Mouse (Mus musculus) liver, embryonic 14.5 days (tissue): Measurements from ENCODE around the gene Ednra. TPM values are rescaled to one million over a fixed set of nuclear protein-coding genes. Genes with fewer than 3 reads are reported as not detected.
A peak's percentile ranks its signal among the peaks of the same experiment; 100 is the strongest.

Experiments
- ATAC-seq: fragments of 200-750 bp; cut with Nextera tagmentation; 2 replicates; pipeline ENCODE4 v1.8.0; 2017; ENCODE audit warnings: moderate number of reproducible peaks, mild to moderate bottlenecking, moderate library complexity; ENCODE audit not compliant: insufficient read depth
- DNase-seq, 3 experiments: peaks; one replicate each; pipeline ENCODE4 v3.0.0-alpha.2; 2012 to 2013; ENCODE audit warnings: low read depth in 3 of 3, low spot score in 3 of 3
- H3K27ac ChIP-seq: fragments of 300-500 bp; sonication (generic); 2 replicates; pipeline ENCODE4 v1.5.1; 2014; ENCODE audit warnings: moderate library complexity, mild to moderate bottlenecking, control low read depth, inconsistent platforms
- H3K27me3 ChIP-seq: fragments of 300-500 bp; sonication (generic); 2 replicates; pipeline ENCODE4 v1.6.1; 2014; ENCODE audit warnings: mild to moderate bottlenecking, low read length, moderate library complexity; ENCODE audit not compliant: control insufficient read depth, insufficient read depth
- H3K36me3 ChIP-seq: fragments of 300-500 bp; sonication (generic); replicated peaks from 2 replicates; pipeline ENCODE4 v1.6.1; 2014; ENCODE audit warnings: low read depth; ENCODE audit not compliant: control insufficient read depth, insufficient read depth
- H3K4me1 ChIP-seq, 2 experiments: fragments of 200-500 bp in 1 of 2; fragments of 300-500 bp in 1 of 2; sonication (generic) in 1 of 2; replicated peaks; 2 replicates each; pipeline ENCODE4 v1.6.1; 2012 to 2014; ENCODE audit warnings: antibody characterized with exemption in 1 of 2, inconsistent platforms in 1 of 2, low read length in 1 of 2; ENCODE audit not compliant: control insufficient read depth in 2 of 2, insufficient read depth in 2 of 2
- H3K4me2 ChIP-seq: fragments of 300-500 bp; sonication (generic); 2 replicates; pipeline ENCODE4 v1.6.1; 2014; ENCODE audit warnings: low read depth, mild to moderate bottlenecking, control low read depth, moderate library complexity
- H3K4me3 ChIP-seq, 2 experiments: fragments of 200-500 bp in 1 of 2; fragments of 300-500 bp in 1 of 2; sonication (generic) in 1 of 2; 2 replicates each; pipeline ENCODE4 v1.5.1; 2012 to 2014; ENCODE audit warnings: low read depth in 2 of 2, low read length in 2 of 2, mild to moderate bottlenecking in 2 of 2, control low read depth in 1 of 2, inconsistent platforms in 1 of 2, moderate library complexity in 1 of 2; ENCODE audit not compliant: insufficient read depth in 1 of 2
- H3K9ac ChIP-seq: fragments of 300-500 bp; sonication (generic); replicated peaks from 2 replicates; pipeline ENCODE4 v1.6.1; 2014; ENCODE audit warnings: mild to moderate bottlenecking, control low read depth, moderate library complexity
- H3K9me3 ChIP-seq: fragments of 300-500 bp; sonication (generic); 2 replicates; pipeline ENCODE4 v1.6.1; 2016; ENCODE audit warnings: low read length, mixed read lengths; ENCODE audit not compliant: control insufficient read depth
- CTCF ChIP-seq: IDR thresholded peaks from 2 replicates; pipeline ENCODE4 v1.5.1; 2016; ENCODE audit warnings: antibody characterized with exemption, low read depth, control low read depth
- EP300 ChIP-seq: IDR thresholded peaks from 2 replicates; pipeline ENCODE4 v1.6.1; 2016; ENCODE audit warnings: antibody characterized with exemption, low read depth
- WGBS: fragments of 180-500 bp; shearing (Covaris S2); extraction: QIAGEN DNeasy Blood & Tissue Kit; methylation state at CpG from one replicate; pipeline ENCODE4 v1.1.7; 2014; ENCODE audit not compliant: insufficient replicate concordance; 5-methylcytosine and 5-hydroxymethylcytosine counted together
- polyA plus RNA-seq, 2 experiments: library from polyadenylated mRNA; depleted of rRNA in 1 of 2; stranded (reverse) in 1 of 2; unstranded in 1 of 2; fragments of >200 nt; fragmentation: Nextera tagmentation in 1 of 2; extraction: Ambion mirVana in 1 of 2; gene quantifications; 2 replicates each; pipeline versions ENCODE4 v1.2.1 to v1.2.3; 2012 to 2014

Gene Ednra
- polyA plus RNA-seq (2012; rRNA removed): 2.4 and 2.8 TPM in 2 replicates
- 1.6 and 2.1 TPM in 2 replicates for polyA plus RNA-seq (2014; fragmentation: Nextera tagmentation; extraction: Ambion mirVana)

GRCm38 (mm10) chr8:77724046-77724930, at the start of gene Ednra:
Ednra (minus strand) TSS chr8:77724464.
- 2% methylated on average over 27 of the region's 27 CpGs for WGBS
- Histone ChIP-seq H3K4me1 (peaks cover 0 to 6% of the 10 kb centered on the region in 2 experiments; a peak in 2 of 4 replicates), H3K36me3 (no peaks in the 10 kb centered on the region), H3K27me3 (no peaks in the 10 kb centered on the region), H3K4me3 (peak within 1 kb of the TSS; percentile 37 to 45), H3K9ac (no peak within 1 kb of the TSS), H3K9me3 (no peaks in the 10 kb centered on the region), H3K4me2 (peak within 1 kb of the TSS; percentile 51), H3K27ac (no peak within 1 kb of the TSS)
- TF ChIP-seq EP300 (no peak), CTCF (peak; percentile 33)
- DNase-seq (no peak), ATAC-seq (peak; percentile 48)

- DNase-seq (no peak), ATAC-seq (no peak)
- WGBS: 64% methylated on average over 4 of the region's 4 CpGs
- Histone ChIP-seq H3K9ac (no peak overlapping the region), H3K4me3 (no peak overlapping the region), H3K9me3 (no peaks in the 10 kb centered on the region), H3K4me1 (no peaks in the 10 kb centered on the region), H3K27ac (no peak overlapping the region), H3K36me3 (no peaks in the 10 kb centered on the region), H3K4me2 (no peak overlapping the region), H3K27me3 (no peaks in the 10 kb centered on the region)
- TF ChIP-seq CTCF (no peak), EP300 (no peak)
Observed at GRCm38 (mm10) chr8:77773831-77774230, 49.6 kb upstream of the Ednra start.

- no peak overlapping the region for H3K9ac ChIP-seq
- no peaks in the 10 kb centered on the region for H3K4me1 ChIP-seq
- H3K4me2 ChIP-seq: no peak overlapping the region
- no peak for DNase-seq
- TF ChIP-seq EP300: no peak
- peak; percentile 54 for TF ChIP-seq CTCF
- H3K9me3 ChIP-seq: no peaks in the 10 kb centered on the region
- no peak for ATAC-seq
- H3K27me3 ChIP-seq: no peaks in the 10 kb centered on the region
- WGBS: 43% methylated on average over 5 of the region's 5 CpGs
- no peaks in the 10 kb centered on the region for H3K36me3 ChIP-seq
- no peak overlapping the region for H3K27ac ChIP-seq
- H3K4me3 ChIP-seq: no peak overlapping the region
Observed at GRCm38 (mm10) chr8:77773256-77773655, 49.0 kb upstream of the Ednra start.

- H3K27me3 ChIP-seq: no peaks in the 10 kb centered on the region
- ATAC-seq (no peak), DNase-seq (no peak)
- no peaks in the 10 kb centered on the region for H3K36me3 ChIP-seq
- H3K9me3 ChIP-seq: no peaks in the 10 kb centered on the region
- no peak overlapping the region for H3K4me2 ChIP-seq
- TF ChIP-seq CTCF (no peak), EP300 (no peak)
- H3K4me1 ChIP-seq: no peaks in the 10 kb centered on the region
- 65% methylated on average over 5 of the region's 5 CpGs for WGBS
- no peak overlapping the region for H3K27ac ChIP-seq
- H3K4me3 ChIP-seq: no peak overlapping the region
- no peak overlapping the region for H3K9ac ChIP-seq
Observed at GRCm38 (mm10) chr8:77772210-77772886, 48.1 kb upstream of the Ednra start.

GRCm38 (mm10) chr8:77770966-77771365, 46.7 kb upstream of the Ednra start:
- no peak for ATAC-seq
- no peaks in the 10 kb centered on the region for H3K9me3 ChIP-seq
- H3K27ac ChIP-seq: no peak overlapping the region
- no peaks in the 10 kb centered on the region for H3K36me3 ChIP-seq
- TF ChIP-seq CTCF (no peak), EP300 (no peak)
- H3K27me3 ChIP-seq: no peaks in the 10 kb centered on the region
- no peak overlapping the region for H3K9ac ChIP-seq
- no peaks in the 10 kb centered on the region for H3K4me1 ChIP-seq
- H3K4me2 ChIP-seq: no peak overlapping the region
- DNase-seq: no peak
- 49% methylated on average over 3 of the region's 3 CpGs for WGBS
- no peak overlapping the region for H3K4me3 ChIP-seq
